Comparison of ENCODE assay signal across 8 mouse cellular contexts in genomic region chrX:142681616-142682141, GRCm38 (mm10). TPM values are rescaled to one million over a fixed set of nuclear protein-coding genes. Genes with fewer than 3 reads are reported as not detected.
DNase-seq lines count a peak whose midpoint lies in the region; ATAC-seq and TF ChIP-seq lines count a peak whose summit lies in the region.

No protein-coding gene starts in this region.

- no peak for TF ChIP-seq CTCF in thymus, adult 2 months (IDR thresholded peaks at IDR 0.05; ENCODE audit: borderline replicate concordance, control insufficient read depth, extremely low read depth, insufficient read depth, low read length, poor library complexity)

- H3K27me3 ChIP-seq in thymus, adult 2 months (ENCODE audit: control insufficient read depth, insufficient read depth, low read length), result no peaks in the 10 kb centered on the region
- H3K27me3 ChIP-seq in kidney, embryonic 15.5 days, result peaks cover 27% of the 10 kb centered on the region

- H3K27ac ChIP-seq in thymus, adult 2 months (ENCODE audit: control insufficient read depth, insufficient read depth, low read length), result peak overlapping the region; percentile 63; the same call in 1 of the 2 replicates
- 0 out of 2 replicates have a peak overlapping the region, but pooled peaks have one; percentile 48 for H3K27ac ChIP-seq in brown adipose tissue, adult 24 weeks (replicated peaks; ENCODE audit: low read depth, low read length)
- H3K27ac ChIP-seq in kidney, embryonic 15.5 days, result peak overlapping the region; percentile 97

- DNase-seq in thymus, adult 2 months, result no peak
- no peak for DNase-seq in thymus, postnatal 25 days
- peak; percentile 13 to 58 for DNase-seq in gastrocnemius, postnatal 36 days
- DNase-seq in lung, postnatal 10 days, result peak; percentile 70
- DNase-seq in ovary, postnatal 36 days (ENCODE audit: low spot score), result peak; percentile 77
- no peak for DNase-seq in frontal cortex, postnatal 14 days (ENCODE audit: low spot score in 2 of 2)

- H3K9me3 ChIP-seq in kidney, embryonic 15.5 days (replicated peaks), result no peaks in the 10 kb centered on the region

- 3% methylated on average over 11 of the region's 43 CpGs for WGBS in thymus, adult 2 months
- 11% methylated on average over 8 of the region's 43 CpGs for WGBS in kidney, embryonic 15.5 days

- peaks cover 28% of the 10 kb centered on the region for H3K4me1 ChIP-seq in thymus, adult 2 months (replicated peaks; ENCODE audit: control insufficient read depth, insufficient read depth, low read length)
- peaks cover 4% of the 10 kb centered on the region; the same call in 1 of the 2 replicates for H3K4me1 ChIP-seq in brown adipose tissue, adult 24 weeks (ENCODE audit: control insufficient read depth, insufficient read depth, insufficient read length, low read length)
- peaks cover 37% of the 10 kb centered on the region for H3K4me1 ChIP-seq in kidney, embryonic 15.5 days

- H3K4me3 ChIP-seq in thymus, adult 2 months (ENCODE audit: control insufficient read depth, insufficient read depth, low read length), result peak overlapping the region; percentile 99
- peak overlapping the region; percentile 90 for H3K4me3 ChIP-seq in brown adipose tissue, adult 24 weeks (ENCODE audit: insufficient read depth, low read depth, low read length)
- H3K4me3 ChIP-seq in kidney, embryonic 15.5 days (replicated peaks), result peak overlapping the region; percentile 61

- peak overlapping the region; percentile 69 for H3K4me2 ChIP-seq in kidney, embryonic 15.5 days

- peak; percentile 87 for ATAC-seq in kidney, embryonic 15.5 days (replicated peaks; ENCODE audit: low FRiP score)

- H3K9ac ChIP-seq in kidney, embryonic 15.5 days, result peak overlapping the region; percentile 56

- no peaks in the 10 kb centered on the region for H3K36me3 ChIP-seq in thymus, adult 2 months (ENCODE audit: control insufficient read depth, insufficient read depth, low read length)
- no peaks in the 10 kb centered on the region for H3K36me3 ChIP-seq in kidney, embryonic 15.5 days

- TF ChIP-seq POLR2A in thymus, adult 2 months (IDR thresholded peaks at IDR 0.05; ENCODE audit: control insufficient read depth, extremely low read depth, insufficient read depth, low read length, poor library complexity), result no peak

- intact Hi-C loops in gastrocnemius, postnatal 36 days (cut with DNase I), result no loop called here

RNA-seq across cellular contexts. Expression of gene Tmem164, which starts 0.5 kb away (rescaled TPM):
- 44.6 and 49.1 TPM in 2 replicates for polyA plus RNA-seq in thymus, adult 2 months (2012; rRNA removed)
- 5.0 and 6.8 TPM in 2 replicates for polyA plus RNA-seq in brown adipose tissue, adult 24 weeks (2012; ENCODE audit: insufficient read depth, insufficient read length, missing spikeins)
- 1 to 10 TPM; 2.4 to 2.6 TPM for total RNA-seq in gastrocnemius, postnatal 36 days (2021)
- 51.2 and 55.7 TPM in 2 replicates for polyA plus RNA-seq in kidney, embryonic 15.5 days (2015; fragmentation: Nextera tagmentation; extraction: Ambion mirVana)

Comparison
In these comparisons a context has a peak if more than half of its experiments do, and no peak if none do; other contexts are left out.
1. DNase-seq: peak in gastrocnemius, postnatal 36 days (2 of 2), lung, postnatal 10 days (single experiment) and ovary, postnatal 36 days (single experiment); none in thymus, adult 2 months (single experiment), thymus, postnatal 25 days (single experiment) and frontal cortex, postnatal 14 days (0 of 2).
2. Peak in every context shown above with its lines, with median percentiles within 50 percentile points of each other: H3K27ac ChIP-seq and H3K4me3 ChIP-seq.